Mouse (Mus musculus): ENCODE measurements around the gene Tatdn2. TPM values are rescaled to one million over a fixed set of nuclear protein-coding genes. Genes with fewer than 3 reads are reported as not detected.
"Not testable (repeated sequence)": the region's sequence is repeated elsewhere in the genome, so short reads cannot be mapped to it uniquely, and the experiment has no call there.

The Tatdn2 gene
- polyA plus RNA-seq, 1 experiment from 2014 or later = 0.37 TPM

DNA sequence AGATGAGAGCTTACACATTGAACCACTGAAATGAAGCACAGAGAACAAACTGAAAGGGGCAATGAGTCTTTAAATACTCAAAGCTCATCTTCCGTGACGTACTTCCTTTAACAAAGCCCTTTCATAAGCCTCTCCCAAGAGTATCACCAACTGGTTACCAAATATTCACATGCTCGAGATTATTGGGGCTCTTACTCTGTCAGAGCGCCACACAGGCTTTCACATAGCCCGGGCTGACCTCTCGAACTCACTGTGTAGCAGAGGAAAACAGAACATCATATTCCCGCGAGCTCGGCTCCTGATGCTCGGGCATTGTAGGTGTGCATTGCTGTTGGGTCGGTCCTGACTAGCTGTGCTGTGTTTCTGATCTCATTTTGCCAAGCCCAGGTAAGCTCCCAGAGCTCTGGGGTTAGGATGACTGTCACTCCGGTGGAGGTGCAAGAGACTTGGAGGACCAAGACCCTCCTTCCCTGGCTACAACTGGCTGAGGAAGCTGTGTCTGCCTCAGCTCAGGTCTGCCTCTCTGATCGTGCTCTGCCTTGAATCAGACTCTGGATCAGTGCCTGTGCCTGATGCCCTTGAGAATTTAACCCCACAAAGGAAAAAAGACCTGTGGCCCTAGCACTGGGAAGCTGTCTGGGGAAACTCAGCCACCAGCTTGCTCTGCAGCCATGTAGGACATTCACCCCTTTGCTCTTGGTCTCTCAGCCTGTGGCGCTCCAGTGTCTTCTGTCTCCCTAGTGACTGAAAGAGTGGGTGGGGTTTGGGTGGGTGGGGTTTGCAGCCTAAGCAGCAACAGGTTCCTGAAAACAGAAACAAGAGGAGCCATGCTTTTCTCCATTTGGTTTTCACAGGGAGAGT is 36.1 kb upstream of the Tatdn2 start:
- no peaks in the 10 kb centered on the region for H3K27me3 ChIP-seq
- ATAC-seq (ENCODE audit: borderline replicate concordance, extremely low read depth, low FRiP score, low TSS enrichment) = no peak
- H3K4me1 ChIP-seq = peaks cover 14% of the 10 kb centered on the region; the same call in 1 of the 2 replicates
- no peak overlapping the region for H3K9ac ChIP-seq
- no peaks in the 10 kb centered on the region for H3K36me3 ChIP-seq
- 53% methylated on average over 14 of the region's 14 CpGs for WGBS
- H3K4me2 ChIP-seq = no peak overlapping the region
- H3K27ac ChIP-seq = no peak overlapping the region
- no peaks in the 10 kb centered on the region for H3K9me3 ChIP-seq
- H3K4me3 ChIP-seq = no peak overlapping the region

DNA sequence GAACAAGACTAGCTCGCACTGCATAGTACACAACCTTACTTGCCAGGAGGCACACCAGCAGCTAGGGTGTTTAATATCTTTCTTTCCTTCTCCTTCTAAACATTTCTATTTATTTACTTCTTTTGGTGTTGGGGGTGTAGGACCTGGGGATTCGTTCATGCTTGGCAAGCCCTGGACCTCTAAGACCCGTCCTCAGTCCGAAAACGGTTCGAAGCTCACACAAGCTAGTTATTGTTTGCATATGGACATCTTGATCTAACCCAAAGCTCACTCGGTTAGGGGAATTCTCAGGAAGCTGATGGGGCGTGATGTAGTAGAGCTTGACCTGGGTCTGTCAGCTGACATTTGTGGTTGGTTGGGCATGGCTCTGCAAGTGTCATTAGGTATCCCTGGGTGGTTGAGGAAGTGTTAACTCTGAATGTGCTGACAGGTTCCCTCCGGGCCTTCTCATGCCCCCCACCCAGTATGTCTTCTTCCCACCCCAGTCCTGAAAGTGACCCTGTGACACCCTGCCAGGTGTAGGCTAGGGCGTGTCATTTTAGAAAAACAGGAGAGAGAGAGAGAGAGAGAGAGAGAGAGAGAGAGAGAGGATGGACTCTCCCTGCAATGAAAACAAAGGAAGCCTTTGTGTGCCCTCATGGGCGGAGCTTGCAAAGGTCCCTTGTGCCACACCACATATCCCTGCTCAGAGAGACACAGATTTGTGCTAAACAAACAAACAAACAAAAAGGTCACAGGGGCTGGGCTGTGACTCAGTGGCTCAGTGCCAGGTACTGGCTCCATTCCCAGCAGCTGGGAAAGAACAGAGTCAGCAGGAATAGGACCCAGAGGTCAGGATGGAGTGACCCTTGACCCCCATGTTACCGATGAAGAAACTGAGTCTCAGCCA is 35.3 kb upstream of the Tatdn2 start:
- no peak overlapping the region for H3K27ac ChIP-seq
- no peaks in the 10 kb centered on the region for H3K36me3 ChIP-seq
- H3K4me3 ChIP-seq = no peak overlapping the region
- 47% methylated on average over 12 of the region's 12 CpGs for WGBS
- H3K9ac ChIP-seq = no peak overlapping the region
- no peak for ATAC-seq (ENCODE audit: borderline replicate concordance, extremely low read depth, low FRiP score, low TSS enrichment)
- H3K27me3 ChIP-seq = no peaks in the 10 kb centered on the region
- H3K9me3 ChIP-seq = no peaks in the 10 kb centered on the region
- peaks cover 14% of the 10 kb centered on the region; the same call in 1 of the 2 replicates for H3K4me1 ChIP-seq
- no peak overlapping the region for H3K4me2 ChIP-seq

- no peak overlapping the region for H3K4me3 ChIP-seq
- no peaks in the 10 kb centered on the region for H3K9me3 ChIP-seq
- no peak for ATAC-seq (ENCODE audit: borderline replicate concordance, extremely low read depth, low FRiP score, low TSS enrichment)
- 91% methylated on average over 8 of the region's 8 CpGs for WGBS
- no peak overlapping the region for H3K4me2 ChIP-seq
- no peaks in the 10 kb centered on the region for H3K27me3 ChIP-seq
- no peaks in the 10 kb centered on the region for H3K36me3 ChIP-seq
- H3K9ac ChIP-seq = no peak overlapping the region
- H3K4me1 ChIP-seq = peaks cover 14% of the 10 kb centered on the region; the same call in 1 of the 2 replicates
- no peak overlapping the region for H3K27ac ChIP-seq
Measured at GRCm38 (mm10) chr6:113662964-113663700, 33.7 kb upstream of the Tatdn2 start.

GRCm38 (mm10) chr6:113664305-113664704 is 32.5 kb upstream of the Tatdn2 start:
- ATAC-seq (ENCODE audit: borderline replicate concordance, extremely low read depth, low FRiP score, low TSS enrichment) = no peak
- Histone ChIP-seq H3K4me3 (no peak overlapping the region), H3K4me2 (no peak overlapping the region), H3K27me3 (no peaks in the 10 kb centered on the region), H3K9me3 (no peaks in the 10 kb centered on the region), H3K27ac (no peak overlapping the region), H3K36me3 (no peaks in the 10 kb centered on the region), H3K9ac (no peak overlapping the region), H3K4me1 (peaks cover 21% of the 10 kb centered on the region)
- 80% methylated on average over 7 of the region's 7 CpGs for WGBS

DNA sequence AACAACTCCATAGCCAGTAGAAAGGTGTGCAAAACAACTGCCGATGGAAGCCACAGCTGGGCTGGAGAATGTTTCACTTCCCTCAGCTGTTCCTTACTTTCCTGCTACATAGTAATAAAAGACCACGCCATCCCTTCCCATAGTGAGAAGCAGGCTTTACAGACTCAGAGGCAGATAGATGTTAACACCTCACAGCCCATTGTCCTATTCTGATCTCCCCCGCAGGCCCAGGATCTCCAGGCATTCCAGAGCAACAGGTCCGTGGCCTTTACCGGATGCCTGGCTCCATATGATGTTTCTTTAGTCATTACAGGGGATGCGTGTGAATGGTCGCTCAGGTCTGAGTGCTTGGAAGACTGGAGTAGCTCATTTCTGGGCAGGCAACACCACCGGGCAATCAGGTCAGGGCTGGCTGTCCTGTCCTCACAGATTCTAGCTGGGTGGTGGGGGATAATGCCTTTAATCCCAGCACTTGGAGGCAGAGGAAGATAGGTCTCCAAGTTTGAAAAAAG is 29.2 kb upstream of the Tatdn2 start:
- Histone ChIP-seq H3K27me3 (no peaks in the 10 kb centered on the region), H3K9ac (no peak overlapping the region), H3K27ac (no peak overlapping the region), H3K4me1 (peaks cover 7% of the 10 kb centered on the region), H3K4me2 (no peak overlapping the region), H3K9me3 (no peaks in the 10 kb centered on the region), H3K36me3 (no peaks in the 10 kb centered on the region), H3K4me3 (no peak overlapping the region)
- no peak for ATAC-seq (ENCODE audit: borderline replicate concordance, extremely low read depth, low FRiP score, low TSS enrichment)
- 55% methylated on average over 8 of the region's 8 CpGs for WGBS

GRCm38 (mm10) chr6:113668287-113669154 is 28.3 kb upstream of the Tatdn2 start:
- H3K4me1 ChIP-seq = peaks cover 7% of the 10 kb centered on the region
- WGBS = 21% methylated on average over 15 of the region's 15 CpGs
- H3K36me3 ChIP-seq = no peaks in the 10 kb centered on the region
- ATAC-seq (ENCODE audit: borderline replicate concordance, extremely low read depth, low FRiP score, low TSS enrichment) = peak; percentile 68
- H3K27me3 ChIP-seq = no peaks in the 10 kb centered on the region
- no peaks in the 10 kb centered on the region for H3K9me3 ChIP-seq
- peak overlapping the region; percentile 79 for H3K27ac ChIP-seq
- no peak overlapping the region for H3K4me3 ChIP-seq
- no peak overlapping the region for H3K9ac ChIP-seq
- peak overlapping the region; percentile 12; the same call in 1 of the 2 replicates for H3K4me2 ChIP-seq

GRCm38 (mm10) chr6:113669821-113670220 is 27.0 kb upstream of the Tatdn2 start:
- 40% methylated on average over 7 of the region's 7 CpGs for WGBS
- Histone ChIP-seq H3K9ac (no peak overlapping the region), H3K36me3 (no peaks in the 10 kb centered on the region), H3K27me3 (no peaks in the 10 kb centered on the region), H3K4me2 (no peak overlapping the region), H3K9me3 (no peaks in the 10 kb centered on the region), H3K4me3 (no peak overlapping the region), H3K4me1 (peaks cover 7% of the 10 kb centered on the region), H3K27ac (no peak overlapping the region)
- ATAC-seq (ENCODE audit: borderline replicate concordance, extremely low read depth, low FRiP score, low TSS enrichment) = 0 out of 2 replicates have a peak, but pooled peaks have one; percentile 16

DNA sequence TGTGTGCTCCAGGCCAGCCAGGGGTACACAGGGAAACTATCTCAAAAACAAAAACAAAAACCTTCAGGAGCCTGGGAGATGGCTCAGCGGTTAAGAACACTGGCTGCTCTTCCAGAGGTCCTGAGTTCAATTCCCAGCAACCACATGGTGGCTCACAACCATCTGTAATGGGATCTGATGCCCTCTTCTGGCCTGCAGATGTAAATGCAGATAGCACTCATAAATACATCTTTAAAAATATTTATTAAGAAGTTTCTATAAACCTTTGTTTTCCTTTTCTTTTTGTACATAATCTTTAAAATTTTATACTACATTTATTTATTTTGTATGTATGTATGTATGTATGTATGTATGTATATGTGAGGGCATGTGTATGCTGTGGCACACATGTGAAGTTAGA is 24.8 kb upstream of the Tatdn2 start:
- H3K27ac ChIP-seq; ATAC-seq (ENCODE audit: borderline replicate concordance, extremely low read depth, low FRiP score, low TSS enrichment); H3K4me3 ChIP-seq; H3K27me3 ChIP-seq; H3K9me3 ChIP-seq; H3K9ac ChIP-seq; H3K4me1 ChIP-seq; H3K36me3 ChIP-seq; H3K4me2 ChIP-seq: not testable (repeated sequence)
- WGBS = 91% methylated on average over 1 of the region's 1 CpGs

DNA sequence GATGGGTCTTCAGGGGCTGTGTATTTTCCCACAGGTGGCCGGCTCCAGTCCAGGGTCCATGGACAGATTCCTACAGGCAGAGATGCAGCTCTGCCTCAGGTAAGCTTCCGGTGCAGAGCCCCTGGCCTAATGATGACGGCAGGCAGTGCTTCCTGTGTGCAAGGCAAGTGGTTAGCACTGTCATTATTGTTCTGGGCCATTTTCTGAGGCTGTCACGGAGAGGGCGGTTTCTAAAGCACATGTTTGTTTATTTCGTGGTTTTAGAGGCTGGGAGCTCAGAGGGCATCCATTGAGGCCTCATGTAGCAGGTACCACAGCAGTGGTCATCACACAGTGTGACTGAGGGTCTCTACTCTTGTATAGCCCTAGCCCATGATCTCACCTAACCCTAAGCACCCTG is 23.9 kb upstream of the Tatdn2 start:
- Histone ChIP-seq H3K27ac (no peak overlapping the region), H3K4me2 (no peak overlapping the region), H3K36me3 (no peaks in the 10 kb centered on the region), H3K9ac (no peak overlapping the region), H3K4me1 (peaks cover 7% of the 10 kb centered on the region), H3K4me3 (no peak overlapping the region), H3K9me3 (no peaks in the 10 kb centered on the region), H3K27me3 (no peaks in the 10 kb centered on the region)
- ATAC-seq (ENCODE audit: borderline replicate concordance, extremely low read depth, low FRiP score, low TSS enrichment) = no peak
- 73% methylated on average over 6 of the region's 6 CpGs for WGBS

DNA sequence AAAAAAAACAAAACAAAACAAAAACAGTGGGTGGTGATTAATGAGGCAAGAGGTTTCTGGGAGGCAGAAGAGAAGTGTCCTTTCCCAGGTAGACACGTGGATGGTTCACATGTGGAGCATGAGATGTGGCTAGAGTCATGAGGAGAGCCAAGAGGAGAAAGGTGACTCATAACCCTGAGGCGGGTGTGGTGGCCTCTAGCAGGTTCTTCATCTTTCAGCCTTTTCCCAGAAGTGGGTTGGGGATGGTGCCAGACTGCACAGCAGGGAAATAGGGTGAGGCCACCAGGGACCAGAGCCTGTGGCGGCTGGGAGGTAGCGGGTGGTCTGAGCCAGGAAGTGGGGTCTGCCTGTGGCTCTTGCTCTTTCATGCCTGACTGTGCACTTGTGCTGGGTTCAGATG is 21.6 kb upstream of the Tatdn2 start:
- no peak overlapping the region for H3K9ac ChIP-seq
- H3K4me3 ChIP-seq = no peak overlapping the region
- H3K4me2 ChIP-seq = no peak overlapping the region
- no peaks in the 10 kb centered on the region for H3K4me1 ChIP-seq
- no peak for ATAC-seq (ENCODE audit: borderline replicate concordance, extremely low read depth, low FRiP score, low TSS enrichment)
- H3K36me3 ChIP-seq = no peaks in the 10 kb centered on the region
- 74% methylated on average over 4 of the region's 4 CpGs for WGBS
- H3K27me3 ChIP-seq = no peaks in the 10 kb centered on the region
- H3K9me3 ChIP-seq = no peaks in the 10 kb centered on the region
- no peak overlapping the region for H3K27ac ChIP-seq

- WGBS = 92% methylated on average over 9 of the region's 9 CpGs
- no peak overlapping the region for H3K4me2 ChIP-seq
- no peak for ATAC-seq (ENCODE audit: borderline replicate concordance, extremely low read depth, low FRiP score, low TSS enrichment)
- no peaks in the 10 kb centered on the region for H3K36me3 ChIP-seq
- H3K27me3 ChIP-seq = no peaks in the 10 kb centered on the region
- H3K9me3 ChIP-seq = no peaks in the 10 kb centered on the region
- H3K4me3 ChIP-seq = no peak overlapping the region
- no peak overlapping the region for H3K9ac ChIP-seq
- no peak overlapping the region for H3K27ac ChIP-seq
- no peaks in the 10 kb centered on the region for H3K4me1 ChIP-seq
Measured at GRCm38 (mm10) chr6:113675991-113676390, 20.9 kb upstream of the Tatdn2 start.

All from lung, embryonic 15.5 days (tissue).